Mouse (Mus musculus) regulatory T cell (primary cell): Measurements from ENCODE around the gene Nktr.

Source experiments
- in situ Hi-C: fragments of 300-600 bp; cut with MboI, MseI; formaldehyde crosslinking; loops from one replicate; pipeline ENCODE4 v1.15.1; 2025; ENCODE audit warnings: high pct_unique_total_duplicates

Gene Nktr

DNA sequence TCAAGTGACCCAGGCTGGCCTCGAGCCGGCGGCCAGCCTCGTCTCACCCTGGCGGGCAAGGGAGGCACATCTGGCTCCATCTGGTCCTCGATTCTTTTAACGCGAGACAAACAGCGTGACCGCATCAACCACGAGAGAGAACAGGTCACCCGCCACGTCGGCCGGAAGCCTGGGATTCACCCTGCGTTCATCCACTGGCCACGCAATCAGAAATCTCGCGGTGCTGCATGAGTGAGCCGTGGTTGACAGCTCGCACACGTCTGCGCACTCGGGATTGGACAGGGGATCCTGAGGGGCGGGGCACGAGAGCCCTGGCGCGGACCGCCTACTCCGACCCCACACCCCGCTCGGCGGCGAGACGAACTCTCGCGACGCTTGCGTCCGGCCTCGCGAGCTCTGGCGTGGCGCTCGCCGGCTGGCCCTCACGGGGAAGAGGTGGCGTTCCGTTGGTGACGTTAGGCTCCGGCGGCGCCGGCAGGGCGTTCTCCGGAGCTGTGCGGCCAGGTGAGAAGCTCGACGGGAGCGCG, at the start of gene Nktr:
Nktr (plus strand) TSS at position 378 of the 527 bp plus-strand sequence.
- in situ Hi-C loops = loop anchor here (10.0 to 25.0 kb wide), 2 partner anchors 1132 to 1646 kb away; partner anchors contain the start of gene Lars2

DNA sequence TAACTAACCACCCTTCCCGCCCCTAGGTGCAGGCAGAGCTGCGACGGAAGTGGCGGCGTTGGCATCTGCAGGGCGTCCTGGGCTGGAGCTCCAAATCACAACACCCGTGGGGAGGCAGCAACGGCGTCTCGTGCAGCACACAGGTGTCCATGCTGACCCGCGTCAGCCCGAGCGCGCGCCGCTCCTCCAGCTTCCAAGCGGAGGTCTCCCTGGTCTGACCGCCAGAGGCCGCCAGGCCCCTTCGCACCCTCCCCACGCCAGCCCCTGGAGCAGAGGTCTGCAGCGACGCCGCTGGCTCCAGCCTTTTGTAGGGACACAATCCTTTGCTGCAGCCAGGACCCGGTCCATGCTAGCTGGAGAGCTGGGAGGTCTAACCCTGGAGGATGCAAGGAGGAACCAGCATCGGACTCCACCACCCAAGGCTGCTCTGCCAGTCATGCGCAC, 49.6 kb upstream of the Nktr start:
- in situ Hi-C loops = no loop called here

DNA sequence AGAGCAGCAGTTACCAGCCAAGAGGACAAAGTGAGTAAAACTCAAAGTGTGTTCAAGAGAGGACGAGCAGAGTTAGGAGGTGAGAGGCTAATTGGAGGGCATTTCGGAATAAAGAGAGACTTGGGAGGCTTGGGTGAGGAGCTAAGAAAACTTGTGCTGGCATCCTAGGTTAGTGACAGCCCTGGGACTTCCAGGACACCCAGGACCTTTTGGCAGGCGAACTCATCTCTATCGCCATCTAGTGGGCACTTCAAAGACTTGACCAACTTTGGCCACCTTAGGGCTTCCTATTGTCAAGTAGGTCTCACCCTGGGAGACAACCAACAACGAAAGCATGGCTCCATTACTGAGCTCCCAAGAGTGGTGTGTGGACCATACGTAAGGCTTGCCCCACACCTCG, 47.7 kb upstream of the Nktr start:
- in situ Hi-C loops = no loop called here

DNA sequence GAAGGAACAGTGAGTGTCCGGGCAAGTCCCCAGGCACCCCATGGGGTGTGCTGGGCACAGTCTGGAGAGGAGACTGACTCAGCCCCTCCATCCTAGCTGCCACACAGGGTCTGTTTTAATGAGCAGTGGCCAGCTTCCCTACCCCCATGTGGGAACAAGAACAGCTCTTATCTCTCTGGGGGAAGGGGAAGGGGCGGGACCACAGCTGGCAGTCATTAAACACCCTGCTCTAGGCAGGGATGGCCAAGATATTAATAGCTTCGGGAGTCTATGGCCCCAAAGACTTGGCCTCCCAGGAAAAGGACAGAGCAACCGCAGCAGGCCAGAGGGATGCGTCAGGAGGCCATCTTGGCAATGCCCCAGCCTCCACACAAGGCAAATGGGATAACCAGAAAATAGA, 46.7 kb upstream of the Nktr start:
- in situ Hi-C loops = no loop called here

DNA sequence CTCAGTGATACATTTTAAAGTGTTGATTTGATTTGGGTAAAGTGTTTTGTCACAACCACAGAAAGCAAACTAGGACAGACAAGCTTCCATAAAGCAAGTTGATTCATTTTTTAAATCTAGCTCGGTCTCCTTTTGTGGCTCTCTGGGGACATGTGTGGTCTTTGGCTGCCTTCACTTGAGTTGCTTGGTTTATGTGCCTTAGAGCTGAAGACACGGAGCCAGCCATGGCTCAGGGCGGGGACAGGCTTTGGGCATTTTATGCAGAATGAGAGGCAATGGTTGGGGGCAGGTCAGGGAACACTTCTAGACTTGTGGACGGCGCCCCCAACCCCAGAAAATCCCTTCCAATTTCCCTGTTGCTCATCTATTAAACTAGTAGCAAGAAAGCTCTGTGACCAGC, 45.3 kb upstream of the Nktr start:
- in situ Hi-C loops = no loop called here

DNA sequence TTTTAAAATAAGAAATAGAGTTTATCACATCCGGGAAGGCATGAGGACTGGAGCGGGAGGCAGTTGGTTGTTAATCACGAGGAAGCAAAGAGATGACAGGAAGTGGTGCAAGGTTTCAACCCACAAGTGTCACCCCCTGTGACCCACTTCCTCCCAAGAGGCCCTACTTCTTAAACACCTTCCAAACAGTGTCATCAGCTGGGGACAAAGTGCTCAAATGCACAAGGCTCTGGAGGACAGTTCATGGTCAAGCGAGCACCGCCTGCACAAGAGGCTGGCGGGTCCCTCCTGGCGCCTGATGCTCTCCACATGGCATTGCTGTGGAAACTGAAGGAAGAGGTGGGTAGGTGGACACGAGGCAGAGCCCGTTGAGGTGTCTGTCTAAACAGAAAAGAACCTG, 44.0 kb upstream of the Nktr start:
- in situ Hi-C loops = no loop called here

DNA sequence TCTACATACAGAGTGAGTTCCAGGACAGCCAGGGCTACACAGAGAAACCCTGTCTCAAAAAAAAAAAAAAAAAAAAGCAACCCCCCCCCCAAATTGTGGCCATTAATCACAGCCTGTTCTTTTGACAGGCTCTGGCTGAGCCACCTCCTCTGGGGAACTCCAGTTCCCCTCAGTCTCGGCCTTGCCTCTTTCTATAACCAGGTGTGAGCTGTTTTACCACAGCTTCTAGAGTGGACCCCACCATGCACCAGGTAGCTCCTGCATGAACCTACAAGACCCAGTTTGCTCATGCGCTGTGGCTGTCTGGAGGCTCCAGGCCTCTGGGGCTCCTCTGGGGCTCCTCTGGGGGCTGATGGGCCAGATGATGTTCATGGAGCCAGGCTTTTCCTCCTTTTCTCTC, 43.4 kb upstream of the Nktr start:
- in situ Hi-C loops = no loop called here

DNA sequence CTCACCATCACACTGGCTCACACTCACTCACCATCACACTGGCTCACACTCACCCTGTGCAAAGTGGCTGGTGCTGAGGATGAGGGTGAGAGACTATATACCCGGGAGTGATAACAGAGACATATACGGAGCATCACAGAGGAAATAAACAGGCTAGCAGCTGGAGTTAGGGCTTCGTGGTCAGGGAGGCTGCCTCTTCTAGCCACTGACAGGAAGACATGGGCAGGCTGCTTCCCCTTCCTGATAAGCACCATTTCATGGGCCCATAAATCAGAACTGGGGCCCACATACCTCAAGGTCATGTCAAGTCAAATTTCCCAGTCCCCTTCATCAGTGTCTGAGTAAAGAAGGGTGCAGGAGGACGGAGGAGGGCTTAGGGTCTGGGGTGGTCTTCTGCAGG, 41.9 kb upstream of the Nktr start:
- in situ Hi-C loops = no loop called here

DNA sequence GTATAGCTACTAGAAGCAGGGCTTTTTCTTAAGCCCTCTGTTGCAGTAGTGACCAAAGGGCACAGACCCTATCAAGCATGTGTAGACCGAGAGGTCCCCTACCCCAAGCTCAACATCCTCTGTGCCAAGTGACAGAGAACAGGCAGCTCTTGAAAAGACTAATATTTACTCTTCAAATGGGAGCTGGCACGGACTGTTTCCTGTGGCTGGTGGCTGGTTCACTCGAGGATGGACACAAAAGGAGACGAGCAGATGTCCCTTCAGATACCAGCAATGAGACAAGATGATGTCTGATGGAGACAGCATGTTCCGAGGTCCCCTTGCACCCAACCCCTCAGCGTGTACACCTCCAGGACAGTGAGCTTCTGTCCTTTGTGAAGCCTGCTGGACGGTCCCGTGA, 41.5 kb upstream of the Nktr start:
- in situ Hi-C loops = no loop called here

DNA sequence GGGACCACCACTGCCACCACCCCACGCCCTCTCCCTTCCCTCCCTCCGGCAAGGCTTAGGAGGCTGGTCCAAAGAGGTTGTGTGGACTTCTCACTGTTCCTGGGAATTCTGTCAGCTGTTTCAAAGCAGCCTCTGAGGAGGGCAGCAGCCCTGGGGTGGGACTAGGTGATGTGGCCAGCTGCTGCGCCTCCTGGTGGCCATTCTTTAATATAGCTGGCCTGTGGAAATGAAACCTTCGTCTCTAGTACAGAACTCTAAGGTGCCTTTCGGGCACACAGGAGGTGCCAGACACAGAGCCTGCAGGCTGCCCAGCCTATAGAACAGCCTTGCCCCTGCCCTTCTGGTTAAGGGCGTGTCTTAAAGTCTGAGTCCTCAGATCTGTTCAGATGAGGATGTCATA, 39.4 kb upstream of the Nktr start:
- in situ Hi-C loops = no loop called here

DNA sequence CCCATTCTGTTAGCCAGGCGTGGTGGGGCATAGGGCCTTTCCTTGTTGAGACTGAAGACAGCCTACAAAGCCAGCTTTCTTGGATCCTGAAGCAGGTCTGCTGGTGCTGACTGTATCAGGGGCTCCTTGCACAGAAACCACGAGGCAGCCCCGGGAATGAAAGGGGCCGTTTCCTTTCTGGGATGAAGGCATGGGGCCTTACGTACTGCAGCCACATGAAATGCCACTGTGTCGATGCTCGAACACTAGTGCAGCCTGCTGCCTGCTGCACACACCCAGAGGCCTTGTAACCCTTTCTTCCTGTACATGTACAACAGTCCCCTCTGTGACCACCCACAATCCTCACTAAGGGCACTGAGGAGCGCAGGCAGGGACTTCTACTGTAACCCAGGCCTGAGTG, 37.8 kb upstream of the Nktr start:
- in situ Hi-C loops = no loop called here

DNA sequence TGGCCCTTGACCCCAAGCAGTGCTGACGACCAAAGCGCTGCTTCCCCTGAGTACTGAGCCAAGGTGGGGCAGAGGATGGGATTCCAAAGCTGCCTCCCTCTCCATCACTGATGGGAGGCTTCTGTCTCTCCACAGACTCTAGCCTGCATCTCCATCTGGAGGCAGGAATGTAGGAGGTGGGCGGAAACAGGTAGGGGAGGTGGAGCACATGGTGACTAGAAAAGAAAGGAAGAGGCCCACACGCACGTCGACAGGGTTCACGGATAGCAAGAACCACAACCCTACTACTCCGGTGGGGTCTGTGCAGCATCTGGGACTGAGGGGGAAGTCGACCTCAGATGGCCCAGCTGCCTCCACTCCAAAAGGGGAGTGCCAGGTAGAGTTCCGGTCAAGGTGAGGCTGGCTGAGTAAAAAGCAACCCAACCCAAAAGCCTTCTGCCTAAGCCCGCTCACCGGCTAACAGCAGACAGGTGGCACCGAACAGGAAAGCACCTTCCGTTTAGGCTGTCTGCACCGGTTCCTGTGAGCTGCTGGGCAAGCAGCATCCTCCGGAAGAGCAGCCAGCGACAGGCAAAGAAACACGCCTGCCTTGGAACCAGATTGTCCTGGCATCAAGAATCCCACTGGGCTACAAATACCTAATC, 36.8 kb upstream of the Nktr start:
- in situ Hi-C loops = no loop called here

DNA sequence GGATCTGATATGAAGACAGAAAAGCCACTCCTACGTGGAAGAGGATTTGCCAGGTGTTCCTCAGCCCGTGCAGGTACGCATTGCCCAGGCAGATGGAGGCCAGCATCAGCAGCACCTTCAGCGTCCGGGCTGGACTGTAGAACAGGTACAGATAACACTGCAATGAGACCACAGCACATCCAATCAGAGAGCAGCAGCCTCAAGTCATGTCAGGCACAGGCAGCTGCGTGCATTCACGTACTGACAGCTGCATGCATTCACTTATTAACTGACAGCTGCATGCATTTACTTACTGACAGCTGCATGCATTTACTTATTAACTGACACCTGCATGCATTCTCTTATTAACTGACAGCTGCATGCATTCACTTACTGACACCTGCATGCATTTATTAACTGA, 34.3 kb upstream of the Nktr start:
- in situ Hi-C loops = no loop called here

DNA sequence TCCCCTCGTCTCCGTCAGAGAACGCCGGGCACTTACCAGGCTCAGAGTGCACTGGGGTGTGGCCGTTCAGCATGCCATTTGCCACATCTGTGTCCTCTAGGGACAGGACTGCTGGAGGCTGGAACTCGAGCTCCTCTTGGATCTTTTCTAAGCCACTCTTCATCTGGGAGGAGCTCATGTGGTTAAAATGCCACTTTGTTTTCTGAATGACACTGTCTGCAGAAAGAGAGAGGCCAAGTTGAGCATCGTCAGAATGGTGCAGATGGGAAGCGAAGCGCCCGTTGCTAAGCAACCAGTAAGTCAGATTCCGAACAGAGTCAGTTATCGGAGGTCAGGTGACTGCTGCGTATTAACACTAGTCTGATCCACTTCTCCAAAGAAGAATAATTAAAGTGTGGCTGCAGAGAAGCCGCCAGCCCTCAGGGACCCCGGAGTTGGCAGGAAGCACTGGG, 28.7 kb upstream of the Nktr start:
- in situ Hi-C loops = no loop called here

DNA sequence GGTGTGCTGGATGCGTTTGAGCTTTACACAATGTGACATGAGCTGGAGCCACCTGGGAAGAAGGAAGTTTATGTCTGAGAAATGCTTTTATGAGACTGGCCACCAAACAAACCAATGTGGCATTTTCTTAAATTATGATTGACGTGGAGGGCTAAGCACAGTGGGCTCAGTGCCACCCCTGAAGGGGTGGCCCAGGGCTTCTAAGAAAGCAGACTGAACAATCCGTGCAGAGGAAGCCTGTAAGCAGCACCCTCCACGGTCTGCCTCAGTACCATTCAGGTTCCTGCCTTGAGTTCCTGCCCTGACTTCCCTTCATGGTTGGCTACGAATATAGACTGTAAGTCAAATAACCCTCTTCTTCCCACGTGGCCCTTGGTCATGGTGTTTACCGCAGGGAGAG, 28.2 kb upstream of the Nktr start:
- in situ Hi-C loops = no loop called here

DNA sequence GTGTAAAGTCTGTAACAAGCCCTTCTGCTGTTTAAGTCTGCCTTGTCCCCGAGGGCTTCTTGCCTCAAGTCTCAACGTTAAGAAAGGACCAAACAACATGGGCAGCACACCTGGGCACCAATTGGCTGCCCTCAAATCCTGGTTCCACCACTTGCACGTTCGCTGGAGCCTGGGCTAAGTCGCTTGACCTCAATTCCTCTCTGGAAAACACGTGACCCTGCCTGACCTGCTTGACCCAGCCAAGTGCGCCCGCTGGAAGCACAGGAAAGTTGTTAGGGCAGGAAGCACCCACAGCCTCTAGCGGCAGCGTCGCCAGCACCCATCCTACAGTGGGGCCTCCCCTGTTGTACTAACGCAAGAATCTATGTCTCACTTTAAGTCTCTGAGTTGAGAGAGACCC, 24.2 kb upstream of the Nktr start:
- in situ Hi-C loops = no loop called here

DNA sequence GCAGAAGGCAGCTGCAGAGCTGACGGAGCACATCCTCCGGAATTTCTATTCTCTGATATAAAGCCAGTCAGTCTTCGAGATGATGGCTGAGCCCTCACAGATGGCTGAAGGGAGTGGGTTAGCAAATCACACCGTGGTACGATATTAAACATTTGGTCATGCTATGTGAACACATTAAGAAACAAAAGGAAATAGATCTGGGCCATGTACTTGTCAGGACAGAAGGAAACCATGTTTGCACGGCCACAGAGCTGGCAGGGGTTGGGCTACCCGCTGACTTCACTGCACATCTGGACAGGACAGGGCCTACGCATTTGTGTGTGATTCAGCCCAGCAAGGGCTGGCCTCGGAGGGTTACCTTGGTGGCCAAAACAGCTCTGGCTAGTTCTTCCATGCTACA, 22.3 kb upstream of the Nktr start:
- in situ Hi-C loops = no loop called here

DNA sequence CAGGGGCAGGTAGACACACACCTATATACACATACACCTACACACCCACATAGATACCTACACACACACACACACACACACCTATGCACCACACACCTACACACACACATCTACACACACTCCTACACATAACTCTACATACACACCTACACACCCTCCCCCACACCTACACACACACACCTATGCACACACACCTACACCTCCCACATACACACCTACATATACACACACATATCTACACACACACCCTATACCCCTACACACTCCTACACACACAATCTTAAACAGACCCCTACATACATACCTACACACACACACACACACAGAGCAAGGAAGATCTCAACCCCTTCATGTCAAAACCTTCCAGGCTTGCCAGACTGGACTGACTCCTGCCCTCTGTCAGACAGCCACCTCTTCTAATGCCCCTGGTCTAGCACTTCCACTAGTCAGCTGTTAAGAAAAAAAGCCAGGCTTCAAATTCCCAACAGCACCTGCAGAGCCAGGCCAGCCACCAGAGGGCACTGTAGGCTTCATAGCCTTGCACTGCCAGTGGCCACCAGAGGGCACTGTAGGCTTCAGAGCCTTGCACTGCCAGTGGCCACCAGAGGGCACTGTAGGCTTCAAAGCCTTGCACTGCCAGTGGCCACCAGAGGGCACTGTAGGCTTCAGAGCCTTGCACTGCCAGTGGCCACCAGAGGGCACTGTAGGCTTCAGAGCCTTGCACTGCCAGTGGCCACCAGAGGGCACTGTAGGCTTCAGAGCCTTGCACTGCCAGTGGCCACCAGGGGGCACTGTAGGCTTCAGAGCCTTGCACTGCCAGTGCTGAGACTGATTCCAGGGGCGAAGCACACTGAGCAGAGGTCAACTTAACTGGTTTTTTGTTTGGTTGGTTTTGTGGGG, 21.6 kb upstream of the Nktr start:
- in situ Hi-C loops = no loop called here

DNA sequence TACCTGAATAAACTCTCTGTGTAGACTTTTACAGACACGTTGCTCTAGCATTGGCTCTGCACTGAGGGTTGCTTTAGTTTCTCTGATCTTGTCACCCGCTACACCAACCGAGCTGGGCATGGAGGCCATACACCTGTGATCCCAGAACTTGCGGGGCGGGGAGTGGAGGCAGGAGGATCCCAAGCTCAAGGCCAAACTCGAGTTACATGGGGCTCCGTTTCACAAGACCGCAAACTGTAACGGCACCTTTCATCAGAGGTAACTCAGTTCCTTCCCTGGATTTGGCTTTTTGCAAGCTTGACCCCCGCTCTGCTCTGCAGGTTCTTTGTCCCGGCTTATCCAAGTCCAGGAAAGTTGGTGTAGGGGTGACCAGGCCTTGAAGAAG, 14.7 kb upstream of the Nktr start:
- in situ Hi-C loops = loop anchor here (5.0 to 25.0 kb wide), 2 partner anchors 143 to 1117 kb away; no protein-coding TSS in a partner anchor

DNA sequence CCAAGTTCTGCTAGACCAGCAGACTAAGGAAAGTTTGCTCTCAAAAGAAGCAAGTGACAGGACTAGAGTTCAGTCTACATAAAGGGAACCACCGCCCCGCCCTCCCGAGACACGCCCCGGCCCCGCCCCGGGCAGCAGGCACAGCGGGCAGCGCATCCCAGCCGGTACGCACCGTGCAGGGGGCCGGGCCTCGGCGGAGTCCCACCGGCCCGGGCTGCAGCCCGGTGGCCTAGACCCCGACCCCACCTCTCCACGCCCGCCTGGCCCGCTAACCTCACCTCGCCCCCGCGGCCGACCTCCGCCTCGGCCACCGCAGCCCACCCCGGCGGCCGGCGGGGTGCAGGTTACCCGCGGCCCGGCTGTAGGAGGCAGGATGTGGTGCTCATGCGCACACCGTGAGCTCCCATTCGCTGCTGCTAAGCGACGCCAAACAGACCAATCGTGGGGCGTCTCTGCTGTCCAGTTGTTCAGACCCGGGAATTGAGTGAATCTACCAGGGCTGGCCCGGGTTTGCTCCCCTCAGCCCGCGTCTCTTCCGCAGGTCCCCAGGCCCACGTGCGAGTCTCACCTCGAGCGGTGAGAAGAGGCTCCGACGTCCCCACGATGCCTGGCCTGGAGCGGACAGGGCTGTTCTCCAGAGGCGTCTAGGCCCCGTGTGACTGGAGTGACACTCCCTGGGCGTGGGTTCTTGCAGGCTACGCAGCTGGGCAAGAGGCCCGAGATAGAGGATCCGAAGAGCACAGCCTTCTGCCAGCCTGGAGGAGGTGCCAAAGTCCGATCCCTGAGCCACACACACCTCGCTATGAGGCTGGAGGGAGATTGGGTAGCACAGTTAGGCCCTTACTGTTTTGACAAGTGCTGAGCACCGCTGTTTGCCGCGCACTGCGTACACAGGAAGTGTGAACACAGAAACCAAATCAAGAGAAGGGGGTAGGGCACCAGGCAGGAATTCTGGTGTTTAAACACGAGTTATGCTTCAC, 14.0 kb upstream of the Nktr start, which contains the start of gene Sec22c:
Sec22c (minus strand) TSS at position 845 of the 980 bp plus-strand sequence.
- in situ Hi-C loops = loop anchor here (5.0 to 25.0 kb wide), 2 partner anchors 142 to 1118 kb away; no protein-coding TSS in a partner anchor

DNA sequence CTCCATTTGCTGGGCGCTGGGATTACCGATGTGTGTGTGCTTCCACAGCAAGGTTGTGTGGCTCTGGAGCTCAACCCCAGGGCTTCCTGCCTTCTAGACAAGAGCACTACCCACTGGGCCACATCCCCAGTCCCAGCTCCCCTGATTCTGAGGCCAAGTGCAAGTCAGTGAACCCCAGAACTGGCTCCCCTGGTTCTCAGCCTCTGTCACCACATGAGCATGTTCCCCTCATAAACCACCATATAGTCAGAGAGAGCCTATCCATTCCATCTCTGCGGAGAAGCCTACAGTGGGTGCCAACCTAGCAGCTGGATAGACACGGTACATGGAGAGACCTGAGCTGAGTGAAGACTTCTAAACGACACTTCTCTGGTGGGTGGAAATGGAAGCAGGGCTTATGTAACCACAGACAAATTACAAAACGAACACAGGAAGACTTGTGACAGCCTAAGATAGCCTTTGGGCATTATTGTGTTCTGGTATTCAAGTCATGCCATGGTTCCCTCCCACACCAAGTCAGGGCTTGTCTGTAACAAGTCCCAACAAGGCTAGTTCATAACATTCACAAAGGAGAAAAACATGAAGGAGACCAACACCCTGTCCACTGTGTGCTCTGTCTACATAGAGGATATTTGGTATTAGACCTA, 12.8 kb upstream of the Nktr start:
- in situ Hi-C loops = loop anchor here (25.0 kb wide), 1 partner anchor 1119 kb away; no protein-coding TSS in a partner anchor
